18 mouse cellular contexts compared by ENCODE assay signal in the genomic region with DNA sequence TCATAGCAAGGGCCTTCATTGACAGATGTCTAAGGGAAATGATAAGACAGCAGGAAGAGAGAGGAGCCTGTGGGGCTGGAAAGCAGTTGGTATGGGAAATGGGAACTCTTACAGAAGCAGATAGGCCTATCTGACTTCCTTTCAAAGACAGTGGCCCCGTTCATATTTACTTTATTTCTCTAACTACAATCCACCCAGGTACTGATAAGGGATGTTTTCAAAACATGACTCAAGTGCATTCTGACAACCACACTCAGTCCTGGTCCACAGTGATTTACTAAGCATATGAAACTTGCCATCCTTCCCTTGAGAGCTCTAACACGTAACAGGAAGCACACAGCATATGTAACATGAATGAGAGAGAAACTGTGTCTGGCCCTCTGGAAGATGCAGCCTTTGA.
DNase-seq lines count a peak whose midpoint lies in the region; ATAC-seq and TF ChIP-seq lines count a peak whose summit lies in the region.
"Had no signal": no experiment of that assay in that cellular context is flagged by ENCODE, and none has a peak within 500 bp of the region (broad histone marks: within the 10 kb centered on the region; RNA-seq: fewer than 3 reads in every experiment).

No protein-coding gene starts in this region.

- no peak overlapping the region for H3K9ac ChIP-seq in liver, postnatal 0 days (replicated peaks)
- H3K9ac ChIP-seq in midbrain, embryonic 16.5 days (ENCODE audit: low read depth, low read length), result no peak overlapping the region
- H3K9ac ChIP-seq: heart, embryonic 15.5 days; hindbrain, embryonic 12.5 days; kidney, embryonic 15.5 days; lung, embryonic 15.5 days; midbrain, embryonic 15.5 days had no signal

- no peak for TF ChIP-seq CTCF in liver, postnatal 0 days (IDR thresholded peaks at IDR 0.05; ENCODE audit: low read depth)

- no peak for DNase-seq in heart, embryonic 10.5 days (ENCODE audit: low spot score)
- DNase-seq in heart, postnatal 36 days, result no peak
- DNase-seq in liver, postnatal 0 days, result no peak
- DNase-seq in liver, result no peak
- DNase-seq in T-cell, adult 2 months (ENCODE audit: low spot score), result peak; percentile 33
- peak; percentile 66 for DNase-seq in naive thymus-derived CD4-positive, alpha-beta T cell, adult 2 months (ENCODE audit: low read depth)
- no peak for DNase-seq in spleen, adult 18-20 months
- DNase-seq: adrenal gland, postnatal 25 days; cerebellum, adult 11-12 months; cerebellum, postnatal 25 days; right cerebral cortex, postnatal 4 days had no signal

- peak overlapping the region; percentile 16; the same call in 1 of the 2 replicates for H3K27ac ChIP-seq in heart, embryonic 10.5 days
- H3K27ac ChIP-seq in liver, postnatal 0 days (ENCODE audit: low read depth), result 0 out of 2 replicates have a peak overlapping the region, but pooled peaks have one; percentile 12
- H3K27ac ChIP-seq in midbrain, embryonic 16.5 days (ENCODE audit: low read length), result no peak overlapping the region
- H3K27ac ChIP-seq: heart, embryonic 15.5 days; hindbrain, embryonic 12.5 days; kidney, embryonic 15.5 days; lung, embryonic 15.5 days; midbrain, embryonic 15.5 days had no signal

- no peak overlapping the region for H3K4me2 ChIP-seq in liver, postnatal 0 days (ENCODE audit: low read depth, low read length)
- H3K4me2 ChIP-seq in midbrain, embryonic 16.5 days (ENCODE audit: low read length), result no peak overlapping the region
- H3K4me2 ChIP-seq: heart, embryonic 15.5 days; hindbrain, embryonic 12.5 days; kidney, embryonic 15.5 days; lung, embryonic 15.5 days; midbrain, embryonic 15.5 days had no signal

- H3K27me3 ChIP-seq in heart, embryonic 10.5 days (ENCODE audit: insufficient read depth, poor library complexity, severe bottlenecking), result no peaks in the 10 kb centered on the region
- no peaks in the 10 kb centered on the region for H3K27me3 ChIP-seq in liver, postnatal 0 days (ENCODE audit: insufficient read depth, low read length)
- no peaks in the 10 kb centered on the region for H3K27me3 ChIP-seq in midbrain, embryonic 16.5 days (ENCODE audit: control insufficient read depth, insufficient read depth, low read depth, low read length)
- H3K27me3 ChIP-seq: heart, embryonic 15.5 days; hindbrain, embryonic 12.5 days; kidney, embryonic 15.5 days; lung, embryonic 15.5 days; midbrain, embryonic 15.5 days had no signal

- no peak overlapping the region for H3K4me3 ChIP-seq in heart, embryonic 10.5 days
- no peak overlapping the region for H3K4me3 ChIP-seq in liver, postnatal 0 days (ENCODE audit: low read depth, low read length)
- H3K4me3 ChIP-seq in midbrain, embryonic 16.5 days (ENCODE audit: low read depth, low read length), result no peak overlapping the region
- H3K4me3 ChIP-seq: heart, embryonic 15.5 days; hindbrain, embryonic 12.5 days; kidney, embryonic 15.5 days; lung, embryonic 15.5 days; midbrain, embryonic 15.5 days had no signal

- TF ChIP-seq EP300 in liver, postnatal 0 days (IDR thresholded peaks at IDR 0.05; ENCODE audit: low read depth), result no peak; the same call in 1 of the 2 replicates

- peaks cover 28% of the 10 kb centered on the region for H3K4me1 ChIP-seq in heart, embryonic 10.5 days
- peaks cover 26% of the 10 kb centered on the region for H3K4me1 ChIP-seq in liver, postnatal 0 days (ENCODE audit: insufficient read depth)
- no peaks in the 10 kb centered on the region for H3K4me1 ChIP-seq in midbrain, embryonic 16.5 days (ENCODE audit: control insufficient read depth, insufficient read depth, low read length)
- H3K4me1 ChIP-seq: hindbrain, embryonic 12.5 days; midbrain, embryonic 15.5 days had no signal

- no peaks in the 10 kb centered on the region for H3K9me3 ChIP-seq in heart, embryonic 10.5 days
- H3K9me3 ChIP-seq in liver, postnatal 0 days (ENCODE audit: low read length), result no peaks in the 10 kb centered on the region
- no peaks in the 10 kb centered on the region for H3K9me3 ChIP-seq in midbrain, embryonic 16.5 days (replicated peaks; ENCODE audit: control insufficient read depth, low read length, poor library complexity, severe bottlenecking)
- H3K9me3 ChIP-seq: heart, embryonic 15.5 days; hindbrain, embryonic 12.5 days; kidney, embryonic 15.5 days; lung, embryonic 15.5 days; megakaryocyte, embryonic 14.5 days; midbrain, embryonic 15.5 days had no signal

- no peak for ATAC-seq in liver, postnatal 0 days
- ATAC-seq in midbrain, embryonic 16.5 days, result no peak
- ATAC-seq: midbrain, embryonic 15.5 days had no signal

- no peaks in the 10 kb centered on the region for H3K36me3 ChIP-seq in heart, embryonic 10.5 days
- no peaks in the 10 kb centered on the region for H3K36me3 ChIP-seq in liver, postnatal 0 days (replicated peaks; ENCODE audit: insufficient read depth, low read length)
- H3K36me3 ChIP-seq in midbrain, embryonic 16.5 days (ENCODE audit: control insufficient read depth, insufficient read depth, low read length), result no peaks in the 10 kb centered on the region
- H3K36me3 ChIP-seq: heart, embryonic 15.5 days; hindbrain, embryonic 12.5 days; kidney, embryonic 15.5 days; lung, embryonic 15.5 days; midbrain, embryonic 15.5 days had no signal

- 45% methylated on average over 2 of the region's 2 CpGs for WGBS in heart, embryonic 10.5 days
- WGBS in liver, postnatal 0 days (ENCODE audit: insufficient replicate concordance), result 14% methylated on average over 2 of the region's 2 CpGs
- WGBS in midbrain, embryonic 16.5 days, result 79% methylated on average over 2 of the region's 2 CpGs

- intact Hi-C loops in heart, postnatal 36 days (cut with DNase I), result no loop called here

Comparison
In these comparisons a context has a peak if more than half of its experiments do, and no peak if none do; other contexts are left out.
1. DNase-seq: peak in T-cell, adult 2 months (single experiment) and naive thymus-derived CD4-positive, alpha-beta T cell, adult 2 months (single experiment); none in heart, embryonic 10.5 days (single experiment), heart, postnatal 36 days (0 of 2), liver, postnatal 0 days (single experiment), liver (single experiment) and spleen, adult 18-20 months (0 of 2).